Mouse (Mus musculus): ENCODE data around the gene Dqx1. TPM values are rescaled to one million over a fixed set of nuclear protein-coding genes. Genes with fewer than 3 reads are reported as not detected.

Dqx1 gene
- total RNA-seq, 2 experiments from 2014 or later, result 0.26 to 0.32 TPM

DNA sequence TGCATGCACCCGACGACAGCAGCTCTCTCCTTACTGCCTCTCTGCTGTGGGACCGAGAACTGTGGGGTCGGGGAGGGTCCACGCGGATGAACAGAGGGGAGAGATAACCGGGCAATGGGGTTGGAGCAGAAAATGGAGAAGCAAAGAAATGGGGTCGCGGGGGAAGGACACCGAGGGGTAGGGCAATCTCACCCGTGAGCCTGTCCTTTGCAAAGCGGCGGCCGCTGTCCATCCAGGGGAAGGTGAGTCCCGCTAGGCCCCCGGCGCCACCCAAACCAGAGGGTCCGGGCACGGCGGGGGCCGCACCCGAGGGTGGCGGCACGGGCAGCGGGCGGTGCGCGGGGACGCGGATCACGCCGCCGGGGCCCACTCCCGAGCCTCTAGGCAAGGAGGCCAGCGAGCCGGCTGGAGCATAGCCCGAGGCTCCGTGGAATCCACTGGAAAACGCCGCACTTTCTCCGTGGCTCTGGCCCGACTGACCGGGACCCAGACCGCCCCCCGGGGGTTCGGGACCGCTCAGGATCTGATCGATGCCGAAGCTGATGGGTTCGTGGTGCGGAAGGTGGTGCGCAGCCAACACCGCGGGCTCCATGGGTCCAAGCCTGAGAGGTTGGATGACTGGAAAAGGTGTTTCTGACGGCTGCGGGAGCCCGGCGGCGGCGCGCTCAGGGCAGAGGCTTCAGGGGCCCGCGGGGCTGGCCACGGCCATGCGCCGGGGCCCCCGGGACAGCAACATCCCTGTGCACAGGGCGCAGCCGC is 12.0 kb downstream of the Dqx1 start:
- intact Hi-C loops (cut with DNase I), result no loop called here
- DNase-seq, result no peak

- intact Hi-C loops (cut with DNase I), result no loop called here
These were observed 12.4 kb downstream of the Dqx1 start, which contains the start of gene Tlx2 for GRCm38 (mm10) chr6:83070247-83070310. Tlx2 (minus strand) TSS chr6:83070293.

GRCm38 (mm10) chr6:83070311-83071219 is 12.9 kb downstream of the Dqx1 start:
- intact Hi-C loops (cut with DNase I), result no loop called here
- peak in 1 of 2 experiments; percentile 61 for DNase-seq

More at GRCm38 (mm10) chr6:83070247-83070310, 12.4 kb downstream of the Dqx1 start, which contains the start of gene Tlx2:
- no peak for DNase-seq

DNA sequence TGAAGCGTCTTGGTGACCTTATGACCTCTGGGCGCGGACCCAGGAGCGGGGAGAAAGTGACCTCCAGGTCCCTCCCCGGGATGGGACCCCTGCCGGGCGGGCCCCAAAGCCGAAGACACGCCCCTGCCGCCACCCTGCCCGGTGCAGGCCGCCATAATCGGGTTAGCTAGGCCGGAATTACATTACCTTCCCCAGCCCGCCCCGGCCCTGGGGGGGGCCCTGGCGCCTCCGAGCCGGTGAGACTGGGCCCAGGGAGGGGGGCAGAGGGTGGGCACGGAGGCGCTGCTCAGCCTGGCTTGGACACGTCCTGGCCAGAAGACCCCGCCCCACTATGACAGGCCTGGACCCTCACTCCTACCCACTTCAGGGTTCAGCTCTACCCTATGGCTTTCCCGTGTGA is 13.6 kb downstream of the Dqx1 start:
- intact Hi-C loops (cut with DNase I), result no loop called here
- no peak for DNase-seq

DNA sequence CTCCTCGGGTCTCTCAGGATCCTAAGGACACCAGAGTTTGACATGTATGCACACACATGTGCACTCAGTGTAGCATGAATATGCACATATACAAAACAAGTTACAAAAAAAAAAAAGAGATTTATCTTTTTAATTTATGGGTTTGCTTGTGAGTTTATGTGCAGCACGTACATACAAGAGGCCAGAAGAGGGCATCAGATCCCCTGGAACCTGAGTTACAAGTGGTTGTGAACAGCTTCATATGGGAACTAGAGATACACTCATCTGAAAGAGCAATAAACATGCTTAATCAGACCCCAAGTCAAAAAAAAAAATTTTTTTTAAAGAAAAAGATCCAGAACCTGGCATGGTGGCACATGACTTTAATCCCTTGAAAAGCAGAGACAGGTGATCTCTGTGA is 17.3 kb downstream of the Dqx1 start:
- no peak for DNase-seq
- intact Hi-C loops (cut with DNase I), result no loop called here

DNA sequence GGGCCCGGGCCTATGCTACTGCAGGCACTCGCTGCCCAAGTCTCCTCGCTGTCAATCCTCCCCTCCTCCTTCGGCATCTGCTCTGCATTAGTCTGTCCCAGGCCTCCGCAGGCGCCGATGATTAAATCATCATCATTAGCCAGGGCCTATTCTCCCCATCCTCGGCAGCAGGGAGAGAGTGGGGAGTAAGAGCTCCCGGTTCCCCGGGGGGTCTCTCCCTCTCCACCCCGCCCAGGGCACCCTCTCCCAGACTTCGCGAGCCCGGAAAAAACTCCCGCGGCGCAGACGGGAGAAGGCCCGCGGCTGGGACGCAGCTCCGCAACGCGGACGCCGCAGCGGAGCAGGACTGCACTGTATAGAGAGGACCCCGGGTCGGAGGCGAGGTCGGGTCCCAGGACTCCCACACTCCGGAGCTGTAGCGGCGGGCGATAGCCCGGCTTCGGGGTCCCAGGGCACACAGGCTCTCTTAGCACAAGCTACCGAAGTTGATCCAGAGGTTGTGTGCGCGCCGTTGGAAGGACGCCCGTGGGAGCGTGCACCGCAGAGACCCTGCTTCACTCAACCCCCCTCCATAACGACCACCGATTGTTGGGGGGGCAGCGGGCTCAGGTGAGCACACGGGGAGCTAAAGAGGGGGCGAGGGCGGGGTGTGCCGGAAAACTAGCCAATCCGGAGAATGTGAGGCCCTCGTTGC is 20.1 kb downstream of the Dqx1 start, which contains the start of gene Pcgf1:
TSS of gene Pcgf1 (plus strand) at position 240 of the 694 bp plus-strand sequence.
- intact Hi-C loops (cut with DNase I), result loop anchor here (1.0 to 2.0 kb wide), 2 partner anchors 23 to 81 kb away; partner anchors contain the start of gene Aup1
- no peak for DNase-seq

- intact Hi-C loops (cut with DNase I), result loop anchor here (1.0 to 2.0 kb wide), 2 partner anchors 24 to 82 kb away; partner anchors contain the start of gene Aup1
- DNase-seq, result peak; percentile 99 to 100
These were observed 20.7 kb downstream of the Dqx1 start for GRCm38 (mm10) chr6:83078324-83078858.

DNA sequence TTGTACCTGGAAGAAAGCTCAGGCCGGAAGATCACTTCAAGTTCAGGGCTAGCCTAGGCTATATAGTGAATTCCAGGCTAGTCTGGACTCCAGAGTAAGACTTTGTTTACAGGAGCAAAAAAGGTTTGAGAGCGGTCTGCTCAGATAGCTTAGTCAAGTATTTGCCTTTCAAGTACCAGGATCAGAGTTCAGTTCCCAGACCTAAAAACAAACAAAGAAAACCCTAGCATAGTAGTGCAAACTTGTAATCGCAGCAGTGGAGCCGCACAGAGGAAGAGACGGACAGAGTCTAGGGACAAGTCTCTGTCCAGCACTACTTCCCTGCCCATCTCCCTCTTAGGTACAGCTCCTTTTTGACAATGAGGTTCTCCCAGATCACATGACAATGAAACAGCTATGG is 22.6 kb downstream of the Dqx1 start:
- intact Hi-C loops (cut with DNase I), result no loop called here
- no peak for DNase-seq

DNA sequence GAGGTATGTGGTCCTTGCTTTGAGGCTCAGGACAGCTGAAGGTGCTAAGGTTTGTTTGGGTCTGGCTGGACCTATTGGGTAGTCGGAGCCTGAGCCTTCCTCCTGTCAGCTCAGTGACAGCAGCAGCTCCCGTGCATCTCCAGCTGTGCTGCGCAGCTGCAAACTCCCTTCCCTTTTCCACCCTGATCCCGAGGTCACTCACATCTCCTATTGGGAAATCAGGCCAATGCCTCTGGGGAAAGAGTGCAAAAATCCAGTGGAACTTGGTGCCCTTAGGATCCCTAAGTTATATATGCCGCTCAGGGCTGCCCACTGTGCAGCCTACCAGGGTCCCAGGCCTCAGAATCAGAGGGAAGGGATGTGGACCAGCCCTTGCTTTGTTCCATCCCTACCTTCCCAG is 25.9 kb downstream of the Dqx1 start:
- no peak for DNase-seq
- intact Hi-C loops (cut with DNase I), result no loop called here

DNA sequence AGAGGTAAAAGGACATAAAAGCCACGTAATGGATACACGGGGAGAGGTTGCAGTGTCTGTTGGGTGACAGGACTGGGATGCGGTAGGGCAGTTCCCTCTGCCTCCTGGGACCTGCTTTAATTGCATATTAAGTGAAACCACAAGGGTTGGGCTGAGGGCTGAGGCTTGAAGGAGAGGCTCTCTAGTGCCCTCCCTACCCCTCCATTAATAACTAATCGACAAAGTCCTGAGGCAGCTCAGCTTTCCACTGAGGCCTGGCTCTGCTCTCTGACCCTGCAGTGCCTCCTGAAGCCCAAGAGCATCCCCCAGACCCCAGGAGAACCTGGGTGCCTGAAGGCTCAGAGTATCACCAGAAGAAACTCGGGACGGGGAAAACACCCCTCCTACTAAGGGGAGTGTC is 26.8 kb downstream of the Dqx1 start:
- intact Hi-C loops (cut with DNase I), result no loop called here
- DNase-seq, result no peak

DNA sequence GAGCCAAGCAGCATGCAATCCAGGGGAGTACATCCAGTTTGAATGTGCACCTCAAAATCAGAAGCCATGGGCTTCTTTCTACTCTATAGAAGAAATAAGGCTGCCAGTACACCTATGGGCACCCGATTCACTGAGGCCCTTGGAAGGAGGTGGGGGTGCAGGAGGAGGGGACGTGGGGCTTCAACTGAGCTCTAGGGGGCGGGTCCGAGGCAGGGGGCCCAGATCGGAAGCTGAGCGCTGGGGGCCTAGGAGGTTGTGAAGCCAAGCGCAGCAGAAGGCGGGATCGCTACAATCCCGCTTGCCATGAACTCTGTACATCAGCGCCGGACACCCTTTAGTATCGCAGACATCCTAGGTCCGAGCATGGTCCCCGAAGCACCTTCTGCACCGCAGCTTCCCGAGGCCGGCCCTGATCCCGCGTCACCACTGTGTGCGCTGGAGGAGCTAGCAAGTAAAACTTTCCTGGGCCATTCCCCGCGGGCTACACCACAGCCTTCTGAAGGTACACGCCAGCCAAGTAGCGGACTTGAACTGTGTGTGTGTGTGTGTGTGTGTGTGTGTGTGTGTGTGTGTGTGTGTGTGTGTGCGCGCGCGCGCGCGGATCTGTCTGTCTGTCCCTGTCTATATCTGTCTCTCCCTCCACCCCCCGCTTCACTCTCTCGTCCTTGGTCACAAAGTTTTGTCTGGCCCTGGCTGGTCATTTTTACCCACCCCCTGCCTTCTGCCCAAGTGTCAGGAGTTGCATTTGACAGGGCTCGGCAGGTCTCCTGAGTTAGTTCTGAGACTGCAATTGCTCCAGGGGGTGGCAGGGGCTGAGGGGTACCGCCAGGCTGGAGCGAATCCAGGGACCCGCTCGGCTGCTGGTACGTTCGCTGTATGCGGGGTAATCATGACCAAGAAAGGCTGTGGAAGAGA is 28.7 kb downstream of the Dqx1 start, which contains the start of gene Lbx2:
TSS of gene Lbx2 (plus strand) at position 247 of the 915 bp plus-strand sequence.
- intact Hi-C loops (cut with DNase I), result no loop called here
- DNase-seq, result no peak

GRCm38 (mm10) chr6:83087205-83087925 is 29.7 kb downstream of the Dqx1 start:
- DNase-seq, result peak in 1 of 2 experiments; percentile 39

DNA sequence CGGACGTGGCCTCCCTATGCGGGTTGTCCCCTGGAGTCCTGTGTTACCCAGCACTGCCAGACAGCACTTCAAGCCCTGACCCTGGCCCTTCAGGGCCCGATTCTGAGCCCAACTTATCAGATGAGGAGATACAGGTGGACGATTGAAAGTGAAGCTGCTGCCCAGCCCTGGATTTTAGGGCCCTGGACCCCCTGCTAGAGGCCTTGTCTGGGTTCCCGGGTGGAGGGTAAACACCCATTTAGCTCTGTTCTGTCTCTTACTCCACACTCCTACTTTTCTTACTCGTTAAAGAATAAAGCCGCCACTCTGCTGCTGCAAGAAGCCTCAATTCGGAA is 30.2 kb downstream of the Dqx1 start:
- intact Hi-C loops (cut with DNase I), result no loop called here
- no peak for DNase-seq

More at GRCm38 (mm10) chr6:83087205-83087925, 29.7 kb downstream of the Dqx1 start:
- intact Hi-C loops (cut with DNase I), result no loop called here

GRCm38 (mm10) chr6:83092416-83093127 is 34.9 kb downstream of the Dqx1 start:
- DNase-seq, result no peak
- intact Hi-C loops (cut with DNase I), result no loop called here

DNA sequence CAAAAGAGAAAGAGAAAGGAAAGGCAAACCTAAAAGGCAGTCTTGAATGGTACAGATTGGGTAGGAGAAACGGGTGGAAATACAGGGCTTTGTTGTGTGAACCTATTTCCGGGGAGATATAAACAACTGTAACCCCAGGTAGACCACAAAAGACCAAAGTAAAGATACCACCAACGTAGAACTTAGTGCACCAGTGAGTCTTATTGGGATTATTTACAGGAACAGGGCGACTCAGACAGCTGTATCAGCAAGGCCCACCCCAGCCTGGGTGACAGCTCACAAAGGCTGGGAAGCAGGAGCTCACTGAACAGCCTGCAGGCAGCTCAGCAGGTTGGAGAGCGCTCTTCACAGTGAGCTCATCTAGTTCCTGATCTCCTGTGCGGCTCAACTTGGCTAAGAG is 38.3 kb downstream of the Dqx1 start:
- no peak for DNase-seq
- intact Hi-C loops (cut with DNase I), result no loop called here

- intact Hi-C loops (cut with DNase I), result no loop called here
- DNase-seq, result no peak
These were observed 40.8 kb downstream of the Dqx1 start for GRCm38 (mm10) chr6:83098411-83098810.

DNA sequence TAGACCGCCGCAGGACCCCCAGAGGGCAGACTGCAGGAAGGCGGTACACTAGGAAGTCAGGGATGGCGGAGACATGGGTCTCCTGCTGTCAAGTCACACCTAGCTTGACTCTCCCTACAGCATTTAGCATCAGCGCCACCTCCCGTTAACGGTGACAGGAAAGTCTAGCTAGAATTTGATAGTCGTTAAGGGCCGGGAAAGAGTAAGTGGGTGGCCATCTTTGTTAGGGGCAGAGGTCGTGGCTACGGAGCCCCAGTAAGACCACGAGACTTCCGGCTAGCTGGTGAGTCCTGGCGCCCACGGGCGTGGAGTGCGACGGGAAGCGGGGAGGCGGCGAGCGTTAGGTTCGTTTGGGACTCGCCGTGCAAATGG is 43.7 kb downstream of the Dqx1 start, which contains the start of the genes Ccdc142 and Gm42688:
TSS of gene Ccdc142 (plus strand) at position 286 of the 372 bp plus-strand sequence.
TSS of gene Gm42688 (plus strand) at position 302 of the 372 bp plus-strand sequence.
- DNase-seq, result peak; percentile 81 to 83
- intact Hi-C loops (cut with DNase I), result loop anchor here (2.0 kb wide), 1 partner anchor 105 kb away; no protein-coding TSS in a partner anchor

All from gastrocnemius, postnatal 36 days (tissue).